Mouse (Mus musculus) heart, postnatal 0 days (tissue): ENCODE data around the gene Crlf1. TPM values are rescaled to one million over a fixed set of nuclear protein-coding genes. Genes with fewer than 3 reads are reported as not detected.

Experiments
- ATAC-seq: fragments of 200-750 bp; cut with Nextera tagmentation; 2 replicates; pipeline ENCODE4 v1.8.0; 2017; ENCODE audit warnings: low read depth, moderate number of reproducible peaks, moderate library complexity; ENCODE audit not compliant: insufficient read depth
- DNase-seq: peaks from one replicate; pipeline ENCODE4 v3.0.0-alpha.2; 2016; ENCODE audit warnings: low spot score
- H3K27ac ChIP-seq: fragments of 300-500 bp; sonication (generic); 2 replicates; pipeline ENCODE4 v1.5.1; 2014; ENCODE audit warnings: low read depth, mild to moderate bottlenecking
- H3K27me3 ChIP-seq: fragments of 300-500 bp; sonication (generic); 2 replicates; pipeline ENCODE4 v1.6.1; 2014; ENCODE audit warnings: low read length, mixed read lengths; ENCODE audit not compliant: control insufficient read depth, insufficient read depth
- H3K36me3 ChIP-seq: fragments of 300-500 bp; sonication (generic); replicated peaks from 2 replicates; pipeline ENCODE4 v1.6.1; 2014; ENCODE audit warnings: low read length, mixed read lengths; ENCODE audit not compliant: control insufficient read depth, insufficient read depth
- H3K4me1 ChIP-seq: fragments of 300-500 bp; sonication (generic); 2 replicates; pipeline ENCODE4 v1.6.1; 2014; ENCODE audit warnings: antibody characterized with exemption; ENCODE audit not compliant: control insufficient read depth, insufficient read depth
- H3K4me2 ChIP-seq: fragments of 300-500 bp; sonication (generic); 2 replicates; pipeline ENCODE4 v1.6.1; 2014; ENCODE audit warnings: low read depth, mild to moderate bottlenecking, low read length, moderate library complexity
- H3K4me3 ChIP-seq: fragments of 300-500 bp; sonication (generic); 2 replicates; pipeline ENCODE4 v1.5.1; 2014; ENCODE audit warnings: low read depth, low read length
- H3K9ac ChIP-seq: fragments of 300-500 bp; sonication (generic); replicated peaks from 2 replicates; pipeline ENCODE4 v1.6.1; 2014; ENCODE audit warnings: low read depth, low read length, mixed read lengths
- H3K9me3 ChIP-seq: fragments of 300-500 bp; sonication (generic); replicated peaks from 2 replicates; pipeline ENCODE4 v1.6.1; 2016; ENCODE audit warnings: low read length; ENCODE audit not compliant: control insufficient read depth
- CTCF ChIP-seq: IDR thresholded peaks from 2 replicates; pipeline ENCODE4 v1.5.1; 2016; ENCODE audit warnings: antibody characterized with exemption, control low read depth, low read depth
- EP300 ChIP-seq: IDR thresholded peaks from 2 replicates; pipeline ENCODE4 v1.6.1; 2016; ENCODE audit warnings: antibody characterized with exemption, low read depth
- WGBS: fragments of 180-500 bp; shearing (Covaris S2); extraction: QIAGEN DNeasy Blood & Tissue Kit; methylation state at CpG from one replicate; pipeline ENCODE4 v1.1.7; 2014; 5-methylcytosine and 5-hydroxymethylcytosine counted together
- polyA plus RNA-seq: library from polyadenylated mRNA; unstranded; fragments of >200 nt; fragmentation: Nextera tagmentation; extraction: Ambion mirVana; gene quantifications from 2 replicates; pipeline ENCODE4 v1.2.1, GENCODE M21; 2015
- total RNA-seq: library from RNA; depleted of rRNA; stranded (reverse); fragments of >200 nt; gene quantifications from 2 replicates; pipeline ENCODE4 v1.2.3, GENCODE M21; 2014; ENCODE audit warnings: low replicate concordance

Gene Crlf1
- total and polyA plus RNA-seq, 2 experiments from 2014 or later: 0.16 TPM; not detected in 1

GRCm38 (mm10) chr8:70511770-70512169, 18.8 kb downstream of the Crlf1 start:
- no peak for ATAC-seq
- H3K4me2 ChIP-seq: no peak overlapping the region
- WGBS: 96% methylated on average over 2 of the region's 2 CpGs
- no peak for DNase-seq
- TF ChIP-seq EP300 (no peak), CTCF (no peak)
- H3K4me3 ChIP-seq: no peak overlapping the region
- H3K9me3 ChIP-seq: no peaks in the 10 kb centered on the region
- no peaks in the 10 kb centered on the region for H3K27me3 ChIP-seq
- no peak overlapping the region for H3K27ac ChIP-seq
- H3K9ac ChIP-seq: no peak overlapping the region
- H3K4me1 ChIP-seq: peaks cover 14% of the 10 kb centered on the region
- H3K36me3 ChIP-seq: peaks cover 36% of the 10 kb centered on the region

GRCm38 (mm10) chr8:70512253-70512903, 19.4 kb downstream of the Crlf1 start:
- no peak overlapping the region for H3K9ac ChIP-seq
- 94% methylated on average over 11 of the region's 11 CpGs for WGBS
- peaks cover 14% of the 10 kb centered on the region for H3K4me1 ChIP-seq
- no peak for ATAC-seq
- H3K9me3 ChIP-seq: no peaks in the 10 kb centered on the region
- no peak overlapping the region for H3K4me2 ChIP-seq
- H3K27ac ChIP-seq: no peak overlapping the region
- no peak overlapping the region for H3K4me3 ChIP-seq
- TF ChIP-seq EP300 (no peak), CTCF (no peak)
- no peak for DNase-seq
- peaks cover 36% of the 10 kb centered on the region for H3K36me3 ChIP-seq
- no peaks in the 10 kb centered on the region for H3K27me3 ChIP-seq

GRCm38 (mm10) chr8:70513441-70513840, 20.5 kb downstream of the Crlf1 start:
- Histone ChIP-seq H3K9ac (no peak overlapping the region), H3K4me2 (no peak overlapping the region), H3K4me3 (no peak overlapping the region), H3K9me3 (no peaks in the 10 kb centered on the region), H3K27ac (no peak overlapping the region), H3K4me1 (peaks cover 14% of the 10 kb centered on the region), H3K27me3 (no peaks in the 10 kb centered on the region), H3K36me3 (peaks cover 34% of the 10 kb centered on the region)
- 6% methylated on average over 2 of the region's 2 CpGs for WGBS
- TF ChIP-seq EP300 (no peak), CTCF (no peak)
- ATAC-seq (no peak), DNase-seq (no peak)

- peaks cover 43% of the 10 kb centered on the region for H3K36me3 ChIP-seq
- no peak overlapping the region for H3K4me2 ChIP-seq
- H3K4me1 ChIP-seq: 0 out of 2 replicates have a peak, but pooled peaks cover 7% of the 10 kb centered on the region
- H3K27ac ChIP-seq: no peak overlapping the region
- H3K9me3 ChIP-seq: no peaks in the 10 kb centered on the region
- no peaks in the 10 kb centered on the region for H3K27me3 ChIP-seq
- DNase-seq (no peak), ATAC-seq (no peak)
- TF ChIP-seq EP300 (no peak), CTCF (no peak)
- H3K4me3 ChIP-seq: no peak overlapping the region
- 75% methylated on average over 10 of the region's 10 CpGs for WGBS
- H3K9ac ChIP-seq: no peak overlapping the region
Observed at GRCm38 (mm10) chr8:70517940-70518643, 25.1 kb downstream of the Crlf1 start.

- no peaks in the 10 kb centered on the region for H3K27me3 ChIP-seq
- ATAC-seq (no peak), DNase-seq (no peak)
- no peak overlapping the region for H3K4me2 ChIP-seq
- 89% methylated on average over 6 of the region's 6 CpGs for WGBS
- H3K4me1 ChIP-seq: peaks cover 12% of the 10 kb centered on the region; the same call in 1 of the 2 replicates
- no peak overlapping the region for H3K4me3 ChIP-seq
- no peak overlapping the region for H3K9ac ChIP-seq
- H3K36me3 ChIP-seq: peaks cover 38% of the 10 kb centered on the region
- no peak for TF ChIP-seq EP300
- no peak overlapping the region for H3K27ac ChIP-seq
- no peaks in the 10 kb centered on the region for H3K9me3 ChIP-seq
Observed at GRCm38 (mm10) chr8:70519043-70519442, 26.1 kb downstream of the Crlf1 start.
